Mouse (Mus musculus) heart, postnatal 0 days (tissue): ENCODE data around the gene Agpat1. TPM values are rescaled to one million over a fixed set of nuclear protein-coding genes. Genes with fewer than 3 reads are reported as not detected.
A peak's percentile ranks its signal among the peaks of the same experiment; 100 is the strongest.

Experiments
- ATAC-seq: fragments of 200-750 bp; cut with Nextera tagmentation; 2 replicates; pipeline ENCODE4 v1.8.0; 2017; ENCODE audit warnings: low read depth, moderate number of reproducible peaks, moderate library complexity; ENCODE audit not compliant: insufficient read depth
- DNase-seq: peaks from one replicate; pipeline ENCODE4 v3.0.0-alpha.2; 2016; ENCODE audit warnings: low spot score
- H3K27ac ChIP-seq: fragments of 300-500 bp; sonication (generic); 2 replicates; pipeline ENCODE4 v1.5.1; 2014; ENCODE audit warnings: low read depth, mild to moderate bottlenecking
- H3K27me3 ChIP-seq: fragments of 300-500 bp; sonication (generic); 2 replicates; pipeline ENCODE4 v1.6.1; 2014; ENCODE audit warnings: low read length, mixed read lengths; ENCODE audit not compliant: control insufficient read depth, insufficient read depth
- H3K36me3 ChIP-seq: fragments of 300-500 bp; sonication (generic); replicated peaks from 2 replicates; pipeline ENCODE4 v1.6.1; 2014; ENCODE audit warnings: low read length, mixed read lengths; ENCODE audit not compliant: control insufficient read depth, insufficient read depth
- H3K4me1 ChIP-seq: fragments of 300-500 bp; sonication (generic); 2 replicates; pipeline ENCODE4 v1.6.1; 2014; ENCODE audit warnings: antibody characterized with exemption; ENCODE audit not compliant: control insufficient read depth, insufficient read depth
- H3K4me2 ChIP-seq: fragments of 300-500 bp; sonication (generic); 2 replicates; pipeline ENCODE4 v1.6.1; 2014; ENCODE audit warnings: low read depth, mild to moderate bottlenecking, low read length, moderate library complexity
- H3K4me3 ChIP-seq: fragments of 300-500 bp; sonication (generic); 2 replicates; pipeline ENCODE4 v1.5.1; 2014; ENCODE audit warnings: low read depth, low read length
- H3K9ac ChIP-seq: fragments of 300-500 bp; sonication (generic); replicated peaks from 2 replicates; pipeline ENCODE4 v1.6.1; 2014; ENCODE audit warnings: low read depth, low read length, mixed read lengths
- H3K9me3 ChIP-seq: fragments of 300-500 bp; sonication (generic); replicated peaks from 2 replicates; pipeline ENCODE4 v1.6.1; 2016; ENCODE audit warnings: low read length; ENCODE audit not compliant: control insufficient read depth
- CTCF ChIP-seq: IDR thresholded peaks from 2 replicates; pipeline ENCODE4 v1.5.1; 2016; ENCODE audit warnings: antibody characterized with exemption, control low read depth, low read depth
- EP300 ChIP-seq: IDR thresholded peaks from 2 replicates; pipeline ENCODE4 v1.6.1; 2016; ENCODE audit warnings: antibody characterized with exemption, low read depth
- WGBS: fragments of 180-500 bp; shearing (Covaris S2); extraction: QIAGEN DNeasy Blood & Tissue Kit; methylation state at CpG from one replicate; pipeline ENCODE4 v1.1.7; 2014; 5-methylcytosine and 5-hydroxymethylcytosine counted together
- polyA plus RNA-seq: library from polyadenylated mRNA; unstranded; fragments of >200 nt; fragmentation: Nextera tagmentation; extraction: Ambion mirVana; gene quantifications from 2 replicates; pipeline ENCODE4 v1.2.1, GENCODE M21; 2015
- total RNA-seq: library from RNA; depleted of rRNA; stranded (reverse); fragments of >200 nt; gene quantifications from 2 replicates; pipeline ENCODE4 v1.2.3, GENCODE M21; 2014; ENCODE audit warnings: low replicate concordance

Gene Agpat1
- total and polyA plus RNA-seq, 2 experiments from 2014 or later: 39.6 to 112 TPM

GRCm38 (mm10) chr17:34627093-34627942, 23.3 kb downstream of the Agpat1 start:
- ATAC-seq (peak; percentile 87), DNase-seq (peak; percentile 95)
- peak overlapping the region; percentile 85 for H3K4me2 ChIP-seq
- peaks cover 16% of the 10 kb centered on the region for H3K4me1 ChIP-seq
- peaks cover 28% of the 10 kb centered on the region for H3K36me3 ChIP-seq
- no peaks in the 10 kb centered on the region for H3K9me3 ChIP-seq
- H3K27me3 ChIP-seq: peaks cover 34% of the 10 kb centered on the region
- peak overlapping the region; percentile 59 for H3K9ac ChIP-seq
- TF ChIP-seq CTCF: no peak
- TF ChIP-seq EP300: 0 out of 2 replicates have a peak, but pooled peaks have one; percentile 57
- peak overlapping the region; percentile 69 for H3K4me3 ChIP-seq
- peak overlapping the region; percentile 96 for H3K27ac ChIP-seq
- WGBS: under 1% methylated on average over 44 of the region's 45 CpGs

GRCm38 (mm10) chr17:34627943-34628643, 24.0 kb downstream of the Agpat1 start, which contains the start of gene Ppt2:
Gene Ppt2 (minus strand): TSS chr17:34628510.
- peak within 1 kb of the TSS; percentile 59 for H3K9ac ChIP-seq
- TF ChIP-seq EP300: no peak
- no peak for TF ChIP-seq CTCF
- H3K9me3 ChIP-seq: no peaks in the 10 kb centered on the region
- H3K36me3 ChIP-seq: peaks cover 20% of the 10 kb centered on the region
- peaks cover 41% of the 10 kb centered on the region for H3K27me3 ChIP-seq
- DNase-seq (no peak), ATAC-seq (peak; percentile 22; the same call in 1 of the 2 replicates)
- peak within 1 kb of the TSS; percentile 69 for H3K4me3 ChIP-seq
- 4% methylated on average over 29 of the region's 29 CpGs for WGBS
- peak within 1 kb of the TSS; percentile 85 for H3K4me2 ChIP-seq
- H3K4me1 ChIP-seq: peaks cover 16% of the 10 kb centered on the region
- H3K27ac ChIP-seq: peak within 1 kb of the TSS; percentile 96

- Histone ChIP-seq H3K4me1 (peaks cover 16% of the 10 kb centered on the region), H3K27me3 (peaks cover 45% of the 10 kb centered on the region), H3K36me3 (peaks cover 15% of the 10 kb centered on the region), H3K27ac (peak overlapping the region; percentile 96; the same call in 1 of the 2 replicates), H3K4me3 (peak overlapping the region; percentile 69), H3K9ac (peak overlapping the region; percentile 59), H3K4me2 (peak overlapping the region; percentile 85), H3K9me3 (no peaks in the 10 kb centered on the region)
- ATAC-seq (no peak), DNase-seq (no peak)
- WGBS: 52% methylated on average over 5 of the region's 5 CpGs
- TF ChIP-seq CTCF: no peak
- TF ChIP-seq EP300: no peak
These were observed 24.5 kb downstream of the Agpat1 start for GRCm38 (mm10) chr17:34628644-34628967.

GRCm38 (mm10) chr17:34629221-34629751, 25.2 kb downstream of the Agpat1 start, which contains the start of gene Prrt1:
Gene Prrt1 (plus strand): TSS chr17:34629533.
- peak within 1 kb of the TSS; percentile 69 for H3K4me3 ChIP-seq
- H3K9me3 ChIP-seq: no peaks in the 10 kb centered on the region
- H3K27me3 ChIP-seq: peaks cover 50% of the 10 kb centered on the region
- H3K4me2 ChIP-seq: peak within 1 kb of the TSS; percentile 85
- peak within 1 kb of the TSS; percentile 96 for H3K27ac ChIP-seq
- H3K4me1 ChIP-seq: peaks cover 16% of the 10 kb centered on the region
- no peak for TF ChIP-seq CTCF
- no peak for TF ChIP-seq EP300
- H3K36me3 ChIP-seq: peaks cover 9% of the 10 kb centered on the region
- ATAC-seq (no peak), DNase-seq (peak; percentile 20)
- H3K9ac ChIP-seq: peak within 1 kb of the TSS; percentile 59
- 14% methylated on average over 16 of the region's 16 CpGs for WGBS

GRCm38 (mm10) chr17:34629796-34630603, 25.9 kb downstream of the Agpat1 start:
- H3K27ac ChIP-seq: peak overlapping the region; percentile 36; the same call in 1 of the 2 replicates
- H3K36me3 ChIP-seq: peaks cover 8% of the 10 kb centered on the region
- H3K9me3 ChIP-seq: no peaks in the 10 kb centered on the region
- H3K27me3 ChIP-seq: peaks cover 50% of the 10 kb centered on the region
- H3K4me2 ChIP-seq: peak overlapping the region; percentile 85
- no peak overlapping the region for H3K9ac ChIP-seq
- no peak for DNase-seq
- ATAC-seq: no peak
- H3K4me3 ChIP-seq: peak overlapping the region; percentile 37
- WGBS: 30% methylated on average over 12 of the region's 12 CpGs
- no peak for TF ChIP-seq EP300
- TF ChIP-seq CTCF: no peak
- H3K4me1 ChIP-seq: peaks cover 16% of the 10 kb centered on the region
